Mouse (Mus musculus) ES-E14 (cell line): Measurements from ENCODE around the gene Plch2. TPM values are rescaled to one million over a fixed set of nuclear protein-coding genes. Genes with fewer than 3 reads are reported as not detected.

ENCODE experiments used
- DNase-seq: peaks from one replicate; pipeline ENCODE4 v3.0.0-alpha.2; 2013; ENCODE audit warnings: low read depth, low spot score
- H3K27ac ChIP-seq: 2 replicates; pipeline ENCODE4 v1.5.1; 2012; ENCODE audit warnings: low read depth, mild to moderate bottlenecking, low read length, moderate library complexity, mixed read lengths; ENCODE audit not compliant: poor library complexity, insufficient read depth, severe bottlenecking
- H3K36me3 ChIP-seq: 2 replicates; pipeline ENCODE4 v1.6.1; 2012; ENCODE audit warnings: mild to moderate bottlenecking, low read length, moderate library complexity, mixed read lengths; ENCODE audit not compliant: control insufficient read depth, poor library complexity, insufficient read depth, severe bottlenecking
- H3K4me1 ChIP-seq, 2 experiments: fragments of 150-350 bp in 1 of 2; sonication (generic) in 1 of 2; 2 replicates each; pipeline ENCODE4 v1.6.1; 2012; ENCODE audit warnings: low read length in 2 of 2, mild to moderate bottlenecking in 1 of 2, mixed read lengths in 1 of 2; ENCODE audit not compliant: control insufficient read depth in 2 of 2, insufficient read depth in 2 of 2, poor library complexity in 1 of 2
- H3K4me3 ChIP-seq, 2 experiments: fragments of 150-350 bp in 1 of 2; sonication (generic) in 1 of 2; 2 replicates each; pipeline ENCODE4 v1.5.1; 2012; ENCODE audit warnings: low read length in 2 of 2, low read depth in 1 of 2, mild to moderate bottlenecking in 1 of 2, mixed read lengths in 1 of 2; ENCODE audit not compliant: insufficient read depth in 1 of 2, poor library complexity in 1 of 2, severe bottlenecking in 1 of 2
- H3K9ac ChIP-seq: 2 replicates; pipeline ENCODE4 v1.6.1; 2012; ENCODE audit warnings: low read depth, mild to moderate bottlenecking, low read length, mixed read lengths; ENCODE audit not compliant: poor library complexity, insufficient read depth, severe bottlenecking
- H3K9me3 ChIP-seq: fragments of 150-350 bp; sonication (generic); 2 replicates; pipeline ENCODE4 v1.6.1; 2012; ENCODE audit warnings: low read depth, mild to moderate bottlenecking, low read length; ENCODE audit not compliant: control insufficient read depth, insufficient read depth
- CHD2 ChIP-seq: IDR thresholded peaks from 2 replicates; pipeline ENCODE4 v1.6.1; 2014; ENCODE audit warnings: mild to moderate bottlenecking, low read depth, low read length, inconsistent platforms
- HCFC1 ChIP-seq: IDR thresholded peaks from 2 replicates; pipeline ENCODE4 v1.6.1; 2012; ENCODE audit warnings: low read length, inconsistent platforms, borderline replicate concordance; ENCODE audit not compliant: insufficient read depth
- MAFK ChIP-seq: IDR thresholded peaks from 2 replicates; pipeline ENCODE4 v1.6.1; 2014; ENCODE audit warnings: mild to moderate bottlenecking, low read depth, low read length, inconsistent platforms; ENCODE audit not compliant: insufficient read depth
- ZC3H11A ChIP-seq: IDR thresholded peaks from 2 replicates; pipeline ENCODE4 v1.6.1; 2012; ENCODE audit warnings: low read depth, mild to moderate bottlenecking, inconsistent platforms, low read length, borderline replicate concordance
- ZNF384 ChIP-seq: IDR thresholded peaks from 2 replicates; pipeline ENCODE4 v1.6.1; 2012; ENCODE audit warnings: low read depth, low read length, inconsistent platforms
- in situ Hi-C, 2 experiments: fragments of 600-800 bp; cut with MboI; formaldehyde crosslinking; loops; one replicate each; pipeline ENCODE4 v1.15.1; 2025; ENCODE audit warnings: low sequenced_read_pairs in 2 of 2, inconsistent platforms in 1 of 2; ENCODE audit not compliant: unreplicated experiment in 2 of 2
- total RNA-seq: library from RNA; depleted of rRNA; stranded (reverse); fragments of 300-350 nt; gene quantifications from 2 replicates; pipeline ENCODE4 v1.2.3, GENCODE M21; 2012

The Plch2 gene
- total RNA-seq, 1 experiment: 0.94 TPM

GRCm38 (mm10) chr4:154965856-154966255 lies 90.7 kb downstream of the Plch2 start:
- TF ChIP-seq ZNF384 (no peak), MAFK (no peak)
- no peak for DNase-seq
- no peak overlapping the region for H3K9ac ChIP-seq
- no peak overlapping the region for H3K4me3 ChIP-seq
- H3K36me3 ChIP-seq: peaks cover 28% of the 10 kb centered on the region
- in situ Hi-C loops: no loop called here
- H3K4me1 ChIP-seq: peaks cover 0 to 3% of the 10 kb centered on the region in 2 experiments; a peak in 1 of 4 replicates
- H3K9me3 ChIP-seq: no peaks in the 10 kb centered on the region
- no peak overlapping the region for H3K27ac ChIP-seq

DNA sequence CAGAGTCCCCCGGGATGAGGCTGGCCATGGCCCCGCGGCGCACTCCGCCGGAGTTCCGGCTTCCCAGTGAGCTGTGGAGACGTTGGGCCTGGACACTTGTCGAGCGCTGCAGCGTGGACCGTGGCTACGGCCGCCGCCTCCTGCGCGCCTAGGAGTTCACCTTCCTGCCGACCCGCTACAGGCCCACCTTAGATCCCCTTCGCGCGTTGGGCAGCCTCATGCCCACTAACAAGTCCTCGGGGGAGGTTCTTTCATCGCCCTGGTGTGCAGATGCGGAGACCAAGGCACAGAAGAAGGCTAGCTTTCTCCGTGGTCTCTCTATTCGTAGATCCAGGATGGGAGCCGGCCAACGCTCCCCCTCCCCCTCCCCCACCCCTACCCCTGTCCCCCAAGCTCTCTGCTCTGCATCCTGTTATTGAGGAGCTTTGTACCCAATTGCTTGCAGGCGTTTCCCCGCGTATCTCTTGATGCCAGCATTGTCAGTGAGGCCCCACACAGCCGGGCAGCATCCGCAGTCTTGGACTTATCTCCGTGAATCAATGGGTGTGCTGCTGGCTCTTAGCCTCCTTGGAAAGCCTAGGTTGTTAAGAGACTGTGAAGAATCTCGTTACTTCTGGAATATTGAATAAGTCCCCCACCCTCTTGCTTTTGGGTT lies 91.9 kb downstream of the Plch2 start:
- H3K27ac ChIP-seq: no peak overlapping the region
- peaks cover 0 to 5% of the 10 kb centered on the region in 2 experiments; a peak in 1 of 4 replicates for H3K4me1 ChIP-seq

DNA sequence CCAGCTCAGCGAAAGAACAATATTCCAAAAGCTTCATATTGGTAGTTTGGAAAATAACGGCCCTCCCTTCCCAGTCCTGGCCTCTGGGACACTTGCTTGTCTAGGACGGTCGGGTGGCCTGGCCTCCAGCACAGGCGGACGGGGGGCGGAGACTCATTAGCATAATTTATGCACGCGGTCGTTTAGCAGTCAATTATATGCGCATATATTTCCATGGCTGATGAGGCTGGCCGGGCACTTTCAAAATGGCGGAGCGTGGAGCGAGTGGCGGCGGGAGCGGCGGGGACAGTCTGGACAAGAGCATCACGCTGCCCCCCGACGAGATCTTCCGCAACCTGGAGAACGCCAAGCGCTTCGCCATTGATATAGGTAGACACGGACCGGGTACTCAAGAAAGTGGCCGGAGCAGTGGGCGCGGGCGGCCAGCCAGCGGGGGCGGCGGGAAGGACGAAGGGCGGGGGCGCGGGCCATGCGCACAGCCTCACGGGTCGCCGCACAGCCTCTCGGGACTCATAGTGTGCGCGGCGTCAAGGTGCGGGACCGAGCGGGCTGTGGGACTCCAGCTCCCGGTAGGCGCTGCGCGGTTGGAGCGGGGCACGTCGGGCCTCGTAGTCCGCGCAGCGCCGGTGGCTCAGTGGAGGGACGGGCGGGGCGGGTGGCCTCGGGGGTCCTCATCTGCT lies 92.5 kb downstream of the Plch2 start, which contains the start of gene Pank4:
Pank4 (plus strand) TSS at position 223 of the 680 bp plus-strand sequence.
- Histone ChIP-seq H3K36me3 (peaks cover 10% of the 10 kb centered on the region), H3K4me3 (peak within 1 kb of the TSS; percentile 89 to 93), H3K27ac (peak within 1 kb of the TSS; percentile 80), H3K9me3 (no peaks in the 10 kb centered on the region), H3K9ac (peak within 1 kb of the TSS; percentile 94), H3K4me1 (peaks cover 0 to 5% of the 10 kb centered on the region in 2 experiments; a peak in 1 of 4 replicates)
- TF ChIP-seq CHD2: no peak
- no peak for TF ChIP-seq MAFK
- peak; percentile 81 for TF ChIP-seq HCFC1
- no peak for TF ChIP-seq ZC3H11A
- TF ChIP-seq ZNF384: no peak
- DNase-seq: no peak
- in situ Hi-C loops: no loop called here

More for the DNA sequence above, 91.9 kb downstream of the Plch2 start:
- H3K9ac ChIP-seq: peak overlapping the region; percentile 94
- peak overlapping the region; percentile 89 to 93 for H3K4me3 ChIP-seq
- in situ Hi-C loops: no loop called here
- TF ChIP-seq HCFC1: no peak
- TF ChIP-seq MAFK: no peak
- no peak for TF ChIP-seq CHD2
- no peak for TF ChIP-seq ZC3H11A
- no peak for TF ChIP-seq ZNF384
- H3K36me3 ChIP-seq: peaks cover 17% of the 10 kb centered on the region
- H3K9me3 ChIP-seq: no peaks in the 10 kb centered on the region
- DNase-seq: no peak

GRCm38 (mm10) chr4:154963190-154963836 lies 93.3 kb downstream of the Plch2 start:
- peaks cover 0 to 7% of the 10 kb centered on the region in 2 experiments; a peak in 1 of 4 replicates for H3K4me1 ChIP-seq
- in situ Hi-C loops: no loop called here
- H3K27ac ChIP-seq: no peak overlapping the region
- H3K9ac ChIP-seq: no peak overlapping the region
- no peaks in the 10 kb centered on the region for H3K9me3 ChIP-seq
- no peak for DNase-seq
- peak overlapping the region; percentile 9 to 93; a peak in 1 of 4 replicates for H3K4me3 ChIP-seq
- peaks cover 9% of the 10 kb centered on the region for H3K36me3 ChIP-seq
- TF ChIP-seq CHD2 (no peak), MAFK (no peak), HCFC1 (no peak), ZNF384 (no peak), ZC3H11A (no peak)
